Mouse (Mus musculus): ENCODE results near the gene Gm9821. TPM values are rescaled to one million over a fixed set of nuclear protein-coding genes. Genes with fewer than 3 reads are reported as not detected.

The Gm9821 gene
- total RNA-seq, 2 experiments from 2014 or later, result not detected

GRCm38 (mm10) chr2:91965417-91965816, 19.9 kb downstream of the Gm9821 start:
- intact Hi-C loops (cut with DNase I), result no loop called here
- no peak for DNase-seq

- intact Hi-C loops (cut with DNase I), result no loop called here
- no peak for DNase-seq
Measured at GRCm38 (mm10) chr2:91966367-91966766, 20.9 kb downstream of the Gm9821 start.

GRCm38 (mm10) chr2:91967962-91968361, 22.5 kb downstream of the Gm9821 start:
- intact Hi-C loops (cut with DNase I), result no loop called here
- no peak for DNase-seq

GRCm38 (mm10) chr2:91971231-91972097, 26.0 kb downstream of the Gm9821 start:
- intact Hi-C loops (cut with DNase I), result no loop called here
- peak; percentile 81 for DNase-seq

GRCm38 (mm10) chr2:91972121-91972566, 26.6 kb downstream of the Gm9821 start:
- no peak for DNase-seq
- intact Hi-C loops (cut with DNase I), result no loop called here

GRCm38 (mm10) chr2:91973416-91974135, 28.1 kb downstream of the Gm9821 start:
- intact Hi-C loops (cut with DNase I), result no loop called here
- no peak for DNase-seq

- no peak for DNase-seq
Measured at GRCm38 (mm10) chr2:91975581-91976541, 30.4 kb downstream of the Gm9821 start, which contains the start of gene Dgkz. Dgkz (minus strand) TSS chr2:91975864.

GRCm38 (mm10) chr2:91977960-91978359, 32.5 kb downstream of the Gm9821 start:
- no peak for DNase-seq
- intact Hi-C loops (cut with DNase I), result no loop called here

More at GRCm38 (mm10) chr2:91975581-91976541, 30.4 kb downstream of the Gm9821 start, which contains the start of gene Dgkz:
- intact Hi-C loops (cut with DNase I), result no loop called here

GRCm38 (mm10) chr2:91978547-91978946, 33.0 kb downstream of the Gm9821 start:
- intact Hi-C loops (cut with DNase I), result no loop called here

GRCm38 (mm10) chr2:91980245-91980644, 34.7 kb downstream of the Gm9821 start:
- no peak for DNase-seq
- intact Hi-C loops (cut with DNase I), result no loop called here

More at GRCm38 (mm10) chr2:91978547-91978946, 33.0 kb downstream of the Gm9821 start:
- DNase-seq, result no peak

- no peak for DNase-seq
- intact Hi-C loops (cut with DNase I), result no loop called here
Measured at GRCm38 (mm10) chr2:91980830-91981229, 35.3 kb downstream of the Gm9821 start.

GRCm38 (mm10) chr2:91984439-91984838, 38.9 kb downstream of the Gm9821 start:
- intact Hi-C loops (cut with DNase I), result no loop called here

GRCm38 (mm10) chr2:91984906-91985525, 39.5 kb downstream of the Gm9821 start:
- DNase-seq, result no peak
- intact Hi-C loops (cut with DNase I), result loop anchor here (5.0 kb wide), 1 partner anchor 72 kb away; no protein-coding TSS in a partner anchor

More at GRCm38 (mm10) chr2:91984439-91984838, 38.9 kb downstream of the Gm9821 start:
- no peak for DNase-seq

GRCm38 (mm10) chr2:91986071-91986470, 40.6 kb downstream of the Gm9821 start:
- intact Hi-C loops (cut with DNase I), result loop anchor here (5.0 kb wide), 1 partner anchor 71 kb away; no protein-coding TSS in a partner anchor
- DNase-seq, result peak; percentile 58

GRCm38 (mm10) chr2:91987542-91987941, 42.0 kb downstream of the Gm9821 start:
- intact Hi-C loops (cut with DNase I), result loop anchor here (5.0 kb wide), 1 partner anchor 70 kb away; no protein-coding TSS in a partner anchor
- DNase-seq, result peak; percentile 89

GRCm38 (mm10) chr2:91989750-91990149, 44.2 kb downstream of the Gm9821 start:
- intact Hi-C loops (cut with DNase I), result loop anchor here (5.0 kb wide), 1 partner anchor 68 kb away; no protein-coding TSS in a partner anchor
- no peak for DNase-seq

GRCm38 (mm10) chr2:91993409-91993808, 47.9 kb downstream of the Gm9821 start:
- DNase-seq, result no peak
- intact Hi-C loops (cut with DNase I), result no loop called here

GRCm38 (mm10) chr2:91996006-91996405, 50.5 kb downstream of the Gm9821 start:
- intact Hi-C loops (cut with DNase I), result no loop called here
- DNase-seq, result no peak

All from left cerebral cortex, postnatal 4 days (tissue).